Mouse (Mus musculus): ENCODE measurements around the gene Ube2d3. TPM values are rescaled to one million over a fixed set of nuclear protein-coding genes. Genes with fewer than 3 reads are reported as not detected.

Ube2d3 gene
- total and polyA plus RNA-seq, 3 experiments = 590 to 1,803 (median 1,178) TPM

DNA sequence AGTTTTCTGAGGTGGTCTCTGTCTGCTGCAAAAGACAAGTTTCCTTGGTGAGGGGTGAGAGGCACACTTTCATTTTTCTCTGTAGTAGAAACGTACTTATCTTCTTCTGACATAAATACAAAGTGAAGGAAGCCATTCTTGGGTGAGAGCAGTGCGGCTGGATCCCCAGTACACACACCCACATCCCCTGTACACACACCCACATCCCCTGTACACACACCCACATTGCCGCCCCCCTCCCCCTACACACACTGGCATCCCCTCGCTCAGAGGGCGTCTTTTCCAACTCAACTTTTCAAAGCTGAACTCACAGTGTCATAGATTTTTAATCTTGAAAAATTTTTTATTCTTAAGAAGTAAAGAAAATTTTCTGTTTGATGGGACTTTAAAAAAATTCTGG, 77.3 kb downstream of the Ube2d3 start:
- Histone ChIP-seq H3K36me3 (replicated peaks in 1 of 2; ENCODE audit: control insufficient read depth in 1 of 2, insufficient read depth in 1 of 2, low read length in 1 of 2) (peaks cover 28 to 68% of the 10 kb centered on the region in 2 experiments), H3K9me3 (replicated peaks; ENCODE audit: low read length) (no peaks in the 10 kb centered on the region), H3K4me3 (replicated peaks in 1 of 3; ENCODE audit: low read depth in 2 of 3, low read length in 2 of 3, poor library complexity in 1 of 3) (no peak overlapping the region), H3K27ac (ENCODE audit: insufficient read depth, low read depth) (no peak overlapping the region), H3K4me2 (ENCODE audit: insufficient read depth, low read depth, poor library complexity, severe bottlenecking) (no peak overlapping the region), H3K9ac (ENCODE audit: insufficient read depth, low read depth) (no peak overlapping the region), H3K27me3 (replicated peaks) (no peaks in the 10 kb centered on the region), H3K79me2 (replicated peaks; ENCODE audit: control insufficient read depth, extremely low read depth, insufficient read depth, poor library complexity, severe bottlenecking) (no peaks in the 10 kb centered on the region), H3K4me1 (ENCODE audit: control insufficient read depth in 1 of 2, insufficient read depth in 2 of 2) (peaks cover 9 to 34% of the 10 kb centered on the region in 2 experiments)
- no peak for TF ChIP-seq MAX (IDR thresholded peaks at IDR 0.05; ENCODE audit: low read length)
- TF ChIP-seq IRF4 (IDR thresholded peaks at IDR 0.05; ENCODE audit: low read depth, low read length) = no peak
- DNase-seq (ENCODE audit: extremely low read depth) = no peak
- in situ Hi-C loops (cut with MboI; ENCODE audit: low pct_ligation_motif_present, low pct_unique_long_range_greater_than_20kb, low sequenced_read_pairs) = no loop called here
- dilution Hi-C loops (cut with MboI; ENCODE audit: extremely low pct_ligation_motif_present, extremely low pct_unique_long_range_greater_than_20kb, low sequenced_read_pairs) = no loop called here

DNA sequence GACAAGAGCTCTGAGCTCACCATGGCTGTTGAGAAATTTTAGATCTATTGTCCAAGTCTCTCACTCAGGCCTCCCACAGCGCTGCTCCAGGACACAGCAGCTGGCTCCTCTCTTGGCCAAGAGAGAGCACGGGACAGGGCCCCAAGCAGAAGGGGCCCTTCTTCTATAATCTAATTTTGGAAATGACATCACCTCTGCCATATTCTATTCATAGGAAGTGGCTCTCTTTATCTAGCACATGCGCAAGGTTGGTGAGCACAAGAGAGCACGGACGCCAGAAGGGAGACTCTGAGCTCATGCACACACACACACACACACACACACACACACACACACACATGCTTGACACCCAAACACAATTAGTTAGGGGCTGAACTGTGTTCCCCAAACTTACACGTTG, 78.9 kb downstream of the Ube2d3 start:
- Histone ChIP-seq H3K4me2 (ENCODE audit: insufficient read depth, low read depth, poor library complexity, severe bottlenecking) (peak overlapping the region; percentile 40), H3K36me3 (replicated peaks in 1 of 2; ENCODE audit: control insufficient read depth in 1 of 2, insufficient read depth in 1 of 2, low read length in 1 of 2) (peaks cover 24 to 70% of the 10 kb centered on the region in 2 experiments), H3K27me3 (replicated peaks) (no peaks in the 10 kb centered on the region), H3K27ac (ENCODE audit: insufficient read depth, low read depth) (peak overlapping the region; percentile 69), H3K79me2 (replicated peaks; ENCODE audit: control insufficient read depth, extremely low read depth, insufficient read depth, poor library complexity, severe bottlenecking) (no peaks in the 10 kb centered on the region), H3K9me3 (replicated peaks; ENCODE audit: low read length) (no peaks in the 10 kb centered on the region), H3K4me1 (ENCODE audit: control insufficient read depth in 1 of 2, insufficient read depth in 2 of 2) (peaks cover 12 to 33% of the 10 kb centered on the region in 2 experiments), H3K9ac (ENCODE audit: insufficient read depth, low read depth) (peak overlapping the region; percentile 62), H3K4me3 (replicated peaks in 1 of 3; ENCODE audit: low read depth in 2 of 3, low read length in 2 of 3, poor library complexity in 1 of 3) (peak overlapping the region in 1 of 3 experiments; percentile 3)
- dilution Hi-C loops (cut with MboI; ENCODE audit: extremely low pct_ligation_motif_present, extremely low pct_unique_long_range_greater_than_20kb, low sequenced_read_pairs) = no loop called here
- in situ Hi-C loops (cut with MboI; ENCODE audit: low pct_ligation_motif_present, low pct_unique_long_range_greater_than_20kb, low sequenced_read_pairs) = no loop called here
- DNase-seq (ENCODE audit: extremely low read depth) = peak; percentile 94
- TF ChIP-seq SIN3A (IDR thresholded peaks at IDR 0.05; ENCODE audit: low read length) (no peak), ZNF384 (IDR thresholded peaks at IDR 0.05; ENCODE audit: low read depth, low read length) (no peak), IRF4 (IDR thresholded peaks at IDR 0.05; ENCODE audit: low read depth, low read length) (peak; percentile 83), ELF1 (IDR thresholded peaks at IDR 0.05; ENCODE audit: low read depth, low read length) (peak; percentile 85), MAFK (IDR thresholded peaks at IDR 0.05; ENCODE audit: insufficient replicate concordance, low read length) (no peak), NRF1 (IDR thresholded peaks at IDR 0.05; ENCODE audit: low read depth, low read length) (peak; percentile 92), ZMIZ1 (IDR thresholded peaks at IDR 0.05; ENCODE audit: low read depth, low read length) (no peak), USF1 (IDR thresholded peaks at IDR 0.05; ENCODE audit: low read depth, low read length) (no peak), MEF2A (IDR thresholded peaks at IDR 0.05; ENCODE audit: borderline replicate concordance, low read depth, low read length) (peak; percentile 100), CTCF (conservative IDR thresholded peaks at IDR 0.05 in 1 of 2, IDR thresholded peaks at IDR 0.05 in 1 of 2; ENCODE audit: low read depth in 2 of 2, low read length in 2 of 2) (no peak), POLR2AphosphoS2 (IDR thresholded peaks at IDR 0.05; ENCODE audit: low read depth, low read length) (no peak), GABPA (IDR thresholded peaks at IDR 0.05; ENCODE audit: insufficient replicate concordance, low read depth, low read length) (no peak), SMC3 (IDR thresholded peaks at IDR 0.05; ENCODE audit: low read depth, low read length) (no peak), MAX (IDR thresholded peaks at IDR 0.05; ENCODE audit: low read length) (peak; percentile 66), UBTF (IDR thresholded peaks at IDR 0.05; ENCODE audit: low read depth, low read length) (no peak), RCOR1 (conservative IDR thresholded peaks at IDR 0.05; ENCODE audit: low read depth, low read length) (0 out of 2 replicates have a peak, but pooled peaks have one; percentile 62), ETS1 (conservative IDR thresholded peaks at IDR 0.05; ENCODE audit: low read depth, low read length) (peak; percentile 95), JUND (conservative IDR thresholded peaks at IDR 0.05; ENCODE audit: low read depth, low read length) (peak; percentile 99), MYC (IDR thresholded peaks at IDR 0.05; ENCODE audit: low read depth, low read length) (peak; percentile 89), KAT2A (IDR thresholded peaks at IDR 0.05; ENCODE audit: insufficient replicate concordance, low read length) (no peak), PAX5 (IDR thresholded peaks at IDR 0.05; ENCODE audit: low read length) (no peak), HCFC1 (IDR thresholded peaks at IDR 0.05; ENCODE audit: low read depth, low read length) (no peak; the same call in 1 of the 2 replicates), E2F4 (IDR thresholded peaks at IDR 0.05; ENCODE audit: insufficient replicate concordance, low read depth, low read length) (no peak), JUN (IDR thresholded peaks at IDR 0.05; ENCODE audit: insufficient read depth, low read depth, low read length) (peak; percentile 100), ZC3H11A (IDR thresholded peaks at IDR 0.05; ENCODE audit: low read depth, low read length) (no peak), TBP (conservative IDR thresholded peaks at IDR 0.05; ENCODE audit: low read depth, low read length) (peak; percentile 16; the same call in 1 of the 2 replicates), POLR2A (IDR thresholded peaks at IDR 0.05; ENCODE audit: low read depth, low read length) (0 out of 2 replicates have a peak, but pooled peaks have one; percentile 42), CHD2 (IDR thresholded peaks at IDR 0.05; ENCODE audit: low read length) (no peak), MAZ (IDR thresholded peaks at IDR 0.05; ENCODE audit: low read depth, low read length) (no peak), MXI1 (IDR thresholded peaks at IDR 0.05; ENCODE audit: low read depth, low read length) (no peak; the same call in 1 of the 2 replicates), CHD1 (IDR thresholded peaks at IDR 0.05; ENCODE audit: low read depth, low read length) (no peak), EP300 (IDR thresholded peaks at IDR 0.05; ENCODE audit: low read length) (peak; percentile 74; the same call in 1 of the 2 replicates), TCF12 (IDR thresholded peaks at IDR 0.05; ENCODE audit: low read depth, low read length) (peak; percentile 89; the same call in 1 of the 2 replicates)
